Mouse (Mus musculus) cerebellum, postnatal 36 days (tissue): Measurements from ENCODE around the gene Prelid3b.

Experiments used
- DNase-seq, 2 experiments: peaks; one replicate each; pipeline ENCODE4 v3.0.0; 2021 to 2022; ENCODE audit warnings: mixed read lengths in 2 of 2

Gene Prelid3b

GRCm38 (mm10) chr2:174463370-174463769 is 9.5 kb downstream of the Prelid3b start:
- no peak for DNase-seq

- no peak for DNase-seq
These were observed 13.5 kb downstream of the Prelid3b start for GRCm38 (mm10) chr2:174459365-174459764.

GRCm38 (mm10) chr2:174453681-174454080 is 19.2 kb downstream of the Prelid3b start:
- DNase-seq = no peak

- no peak for DNase-seq
These were observed 22.5 kb downstream of the Prelid3b start, which contains the start of gene Tubb1 for GRCm38 (mm10) chr2:174450353-174450752. Gene Tubb1 (plus strand): TSS chr2:174450695.

- DNase-seq = no peak
These were observed 24.5 kb downstream of the Prelid3b start for GRCm38 (mm10) chr2:174448405-174448804.

GRCm38 (mm10) chr2:174446905-174447304 is 26.0 kb downstream of the Prelid3b start:
- no peak for DNase-seq

GRCm38 (mm10) chr2:174446492-174446891 is 26.4 kb downstream of the Prelid3b start:
- DNase-seq = no peak

GRCm38 (mm10) chr2:174445018-174445417 is 27.9 kb downstream of the Prelid3b start:
- no peak for DNase-seq

- DNase-seq = no peak
These were observed 28.5 kb downstream of the Prelid3b start for GRCm38 (mm10) chr2:174444359-174444758.

- DNase-seq = no peak
These were observed 29.8 kb downstream of the Prelid3b start for GRCm38 (mm10) chr2:174443046-174443445.

- no peak for DNase-seq
These were observed 30.4 kb downstream of the Prelid3b start for GRCm38 (mm10) chr2:174442460-174442859.

- DNase-seq = no peak
These were observed 31.0 kb downstream of the Prelid3b start for GRCm38 (mm10) chr2:174441898-174442297.

- no peak for DNase-seq
These were observed 32.9 kb downstream of the Prelid3b start for GRCm38 (mm10) chr2:174439961-174440360.

- DNase-seq = no peak
These were observed 33.4 kb downstream of the Prelid3b start for GRCm38 (mm10) chr2:174439450-174439838.

- DNase-seq = peak; percentile 37 to 53
These were observed 34.0 kb downstream of the Prelid3b start, which contains the start of gene Ctsz for GRCm38 (mm10) chr2:174438737-174439449. Gene Ctsz (minus strand): TSS chr2:174439039.

GRCm38 (mm10) chr2:174438181-174438580 is 34.7 kb downstream of the Prelid3b start:
- DNase-seq = no peak

GRCm38 (mm10) chr2:174437697-174437982 is 35.2 kb downstream of the Prelid3b start:
- DNase-seq = no peak

- DNase-seq = no peak
These were observed 35.8 kb downstream of the Prelid3b start for GRCm38 (mm10) chr2:174436916-174437696.

GRCm38 (mm10) chr2:174436076-174436701 is 36.7 kb downstream of the Prelid3b start:
- DNase-seq = no peak

GRCm38 (mm10) chr2:174434943-174435342 is 37.9 kb downstream of the Prelid3b start:
- DNase-seq = no peak

- no peak for DNase-seq
These were observed 43.8 kb downstream of the Prelid3b start for GRCm38 (mm10) chr2:174428996-174429591.

GRCm38 (mm10) chr2:174428076-174428835 is 44.6 kb downstream of the Prelid3b start:
- no peak for DNase-seq

- no peak for DNase-seq
These were observed 46.0 kb downstream of the Prelid3b start for GRCm38 (mm10) chr2:174426856-174427255.
